Mouse (Mus musculus): Measurements from ENCODE around the gene Olfr955. TPM values are rescaled to one million over a fixed set of nuclear protein-coding genes. Genes with fewer than 3 reads are reported as not detected.

The Olfr955 gene
- polyA plus RNA-seq (2015; fragmentation: Nextera tagmentation; extraction: Ambion mirVana) = not detected in 2 replicates

DNA sequence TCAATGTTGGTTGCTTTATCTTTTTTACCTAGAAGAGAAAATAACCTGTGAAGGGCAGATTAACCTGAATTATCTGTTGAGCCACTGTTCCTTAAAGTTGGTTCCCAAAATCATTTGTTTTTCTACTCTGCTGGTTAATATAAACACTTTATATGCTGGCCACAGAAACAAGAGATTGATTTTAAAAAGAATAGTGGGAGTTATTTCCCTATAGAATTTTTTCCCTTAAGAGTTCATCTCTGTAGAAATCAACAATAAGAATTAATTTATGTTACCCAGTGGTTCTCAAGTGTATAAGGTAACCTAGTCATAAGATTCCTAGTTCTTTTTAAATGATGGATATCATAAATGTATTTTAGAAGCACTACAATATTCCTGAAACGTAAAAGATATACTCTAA lies at the start of gene Olfr955:
Gene Olfr955, minus strand, starts transcription at position 101 of the 400 bp plus-strand sequence.
- TF ChIP-seq CTCF (IDR thresholded peaks at IDR 0.05; ENCODE audit: low read depth) = no peak
- no peak within 1 kb of the TSS for H3K27ac ChIP-seq
- H3K4me3 ChIP-seq (replicated peaks; ENCODE audit: low read depth, low read length) = no peak within 1 kb of the TSS
- ATAC-seq (replicated peaks; ENCODE audit: low FRiP score, low read depth) (no peak), DNase-seq (ENCODE audit: low spot score) (no peak)
- H3K4me1 ChIP-seq (replicated peaks; ENCODE audit: insufficient read depth, low read length) = no peaks in the 10 kb centered on the region
- no peaks in the 10 kb centered on the region for H3K36me3 ChIP-seq (ENCODE audit: insufficient read depth, low read length)
- no peaks in the 10 kb centered on the region for H3K27me3 ChIP-seq (ENCODE audit: insufficient read depth, low read length)
- no peaks in the 10 kb centered on the region for H3K9me3 ChIP-seq (replicated peaks; ENCODE audit: low read length)
- no peak within 1 kb of the TSS for H3K9ac ChIP-seq (ENCODE audit: low read depth, low read length)
- WGBS = 53% methylated on average over 1 of the region's 1 CpGs
- H3K4me2 ChIP-seq (ENCODE audit: low read length) = no peak within 1 kb of the TSS

- no peaks in the 10 kb centered on the region for H3K27me3 ChIP-seq (ENCODE audit: insufficient read depth, low read length)
- no peaks in the 10 kb centered on the region for H3K36me3 ChIP-seq (ENCODE audit: insufficient read depth, low read length)
- H3K27ac ChIP-seq = no peak overlapping the region
- no peaks in the 10 kb centered on the region for H3K9me3 ChIP-seq (replicated peaks; ENCODE audit: low read length)
- TF ChIP-seq CTCF (IDR thresholded peaks at IDR 0.05; ENCODE audit: low read depth) = no peak
- no peak overlapping the region for H3K4me2 ChIP-seq (ENCODE audit: low read length)
- DNase-seq (ENCODE audit: low spot score) (peak; percentile 28), ATAC-seq (replicated peaks; ENCODE audit: low FRiP score, low read depth) (no peak)
- no peaks in the 10 kb centered on the region for H3K4me1 ChIP-seq (replicated peaks; ENCODE audit: insufficient read depth, low read length)
- H3K9ac ChIP-seq (ENCODE audit: low read depth, low read length) = no peak overlapping the region
- no peak overlapping the region for H3K4me3 ChIP-seq (replicated peaks; ENCODE audit: low read depth, low read length)
Observed at GRCm38 (mm10) chr9:39518595-39518994, 46.9 kb upstream of the Olfr955 start.

DNA sequence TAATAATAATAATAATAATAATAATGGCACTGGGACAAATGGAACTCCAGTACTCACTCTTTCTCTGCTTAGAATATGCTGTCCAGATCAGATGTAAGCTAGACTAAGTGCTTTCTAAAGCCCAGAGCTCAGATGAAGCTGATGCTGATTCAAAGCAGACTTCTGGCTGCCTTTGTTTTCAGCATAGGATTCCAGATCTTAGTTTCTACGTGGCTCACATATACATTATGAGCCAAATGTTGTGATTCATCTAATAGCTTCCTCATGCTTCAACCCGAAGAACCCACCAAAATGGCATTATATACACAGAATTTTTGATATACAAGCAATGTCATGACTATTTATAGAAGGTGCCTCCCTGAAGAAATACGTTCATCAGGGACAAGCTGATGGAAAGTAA lies 43.8 kb upstream of the Olfr955 start, which contains the start of gene Olfr957:
Gene Olfr957, minus strand, starts transcription at position 279 of the 400 bp plus-strand sequence.
- Histone ChIP-seq H3K36me3 (ENCODE audit: insufficient read depth, low read length) (no peaks in the 10 kb centered on the region), H3K9me3 (replicated peaks; ENCODE audit: low read length) (no peaks in the 10 kb centered on the region), H3K4me1 (replicated peaks; ENCODE audit: insufficient read depth, low read length) (no peaks in the 10 kb centered on the region), H3K9ac (ENCODE audit: low read depth, low read length) (no peak within 1 kb of the TSS), H3K4me3 (replicated peaks; ENCODE audit: low read depth, low read length) (no peak within 1 kb of the TSS), H3K27me3 (ENCODE audit: insufficient read depth, low read length) (no peaks in the 10 kb centered on the region), H3K4me2 (ENCODE audit: low read length) (no peak within 1 kb of the TSS), H3K27ac (no peak within 1 kb of the TSS)
- DNase-seq (ENCODE audit: low spot score) (no peak), ATAC-seq (replicated peaks; ENCODE audit: low FRiP score, low read depth) (no peak)
- TF ChIP-seq CTCF (IDR thresholded peaks at IDR 0.05; ENCODE audit: low read depth) = no peak
- WGBS = 60% methylated on average over 3 of the region's 3 CpGs

- H3K9ac ChIP-seq (ENCODE audit: low read depth, low read length) = no peak overlapping the region
- no peaks in the 10 kb centered on the region for H3K27me3 ChIP-seq (ENCODE audit: insufficient read depth, low read length)
- ATAC-seq (replicated peaks; ENCODE audit: low FRiP score, low read depth) (no peak), DNase-seq (ENCODE audit: low spot score) (no peak)
- no peak overlapping the region for H3K4me2 ChIP-seq (ENCODE audit: low read length)
- no peaks in the 10 kb centered on the region for H3K36me3 ChIP-seq (ENCODE audit: insufficient read depth, low read length)
- no peak overlapping the region for H3K27ac ChIP-seq
- no peak overlapping the region for H3K4me3 ChIP-seq (replicated peaks; ENCODE audit: low read depth, low read length)
- H3K4me1 ChIP-seq (replicated peaks; ENCODE audit: insufficient read depth, low read length) = no peaks in the 10 kb centered on the region
- no peak for TF ChIP-seq CTCF (IDR thresholded peaks at IDR 0.05; ENCODE audit: low read depth)
- WGBS = 83% methylated on average over 9 of the region's 9 CpGs
- no peaks in the 10 kb centered on the region for H3K9me3 ChIP-seq (replicated peaks; ENCODE audit: low read length)
Observed at GRCm38 (mm10) chr9:39509412-39509811, 37.7 kb upstream of the Olfr955 start.

GRCm38 (mm10) chr9:39508998-39509397 lies 37.3 kb upstream of the Olfr955 start:
- H3K27ac ChIP-seq = no peak overlapping the region
- TF ChIP-seq CTCF (IDR thresholded peaks at IDR 0.05; ENCODE audit: low read depth) = peak; percentile 83
- DNase-seq (ENCODE audit: low spot score) (peak; percentile 79), ATAC-seq (replicated peaks; ENCODE audit: low FRiP score, low read depth) (no peak)
- H3K36me3 ChIP-seq (ENCODE audit: insufficient read depth, low read length) = no peaks in the 10 kb centered on the region
- WGBS = 11% methylated on average over 6 of the region's 6 CpGs
- no peak overlapping the region for H3K4me2 ChIP-seq (ENCODE audit: low read length)
- no peaks in the 10 kb centered on the region for H3K4me1 ChIP-seq (replicated peaks; ENCODE audit: insufficient read depth, low read length)
- H3K9me3 ChIP-seq (replicated peaks; ENCODE audit: low read length) = no peaks in the 10 kb centered on the region
- H3K9ac ChIP-seq (ENCODE audit: low read depth, low read length) = no peak overlapping the region
- no peaks in the 10 kb centered on the region for H3K27me3 ChIP-seq (ENCODE audit: insufficient read depth, low read length)
- H3K4me3 ChIP-seq (replicated peaks; ENCODE audit: low read depth, low read length) = no peak overlapping the region

GRCm38 (mm10) chr9:39493895-39494294 lies 22.2 kb upstream of the Olfr955 start, which contains the start of gene Olfr44:
TSS of gene Olfr44 (minus strand) at chr9:39493995.
- ATAC-seq (replicated peaks; ENCODE audit: low FRiP score, low read depth) = no peak
- 85% methylated on average over 2 of the region's 2 CpGs for WGBS
- DNase-seq (ENCODE audit: low spot score) = no peak
- no peaks in the 10 kb centered on the region for H3K4me1 ChIP-seq (replicated peaks; ENCODE audit: insufficient read depth, low read length)
- no peak within 1 kb of the TSS for H3K9ac ChIP-seq (ENCODE audit: low read depth, low read length)
- no peak within 1 kb of the TSS for H3K4me2 ChIP-seq (ENCODE audit: low read length)
- H3K4me3 ChIP-seq (replicated peaks; ENCODE audit: low read depth, low read length) = no peak within 1 kb of the TSS
- no peaks in the 10 kb centered on the region for H3K27me3 ChIP-seq (ENCODE audit: insufficient read depth, low read length)
- H3K27ac ChIP-seq = no peak within 1 kb of the TSS
- H3K9me3 ChIP-seq (replicated peaks; ENCODE audit: low read length) = no peaks in the 10 kb centered on the region
- H3K36me3 ChIP-seq (ENCODE audit: insufficient read depth, low read length) = no peaks in the 10 kb centered on the region
- no peak for TF ChIP-seq CTCF (IDR thresholded peaks at IDR 0.05; ENCODE audit: low read depth)

- WGBS = 88% methylated on average over 6 of the region's 6 CpGs
- ATAC-seq (replicated peaks; ENCODE audit: low FRiP score, low read depth) (no peak), DNase-seq (ENCODE audit: low spot score) (no peak)
- Histone ChIP-seq H3K9me3 (replicated peaks; ENCODE audit: low read length) (no peaks in the 10 kb centered on the region), H3K36me3 (ENCODE audit: insufficient read depth, low read length) (no peaks in the 10 kb centered on the region), H3K27me3 (ENCODE audit: insufficient read depth, low read length) (no peaks in the 10 kb centered on the region), H3K4me1 (replicated peaks; ENCODE audit: insufficient read depth, low read length) (no peaks in the 10 kb centered on the region), H3K4me3 (replicated peaks; ENCODE audit: low read depth, low read length) (no peak within 1 kb of the TSS), H3K9ac (ENCODE audit: low read depth, low read length) (no peak within 1 kb of the TSS), H3K27ac (no peak within 1 kb of the TSS), H3K4me2 (ENCODE audit: low read length) (no peak within 1 kb of the TSS)
- TF ChIP-seq CTCF (IDR thresholded peaks at IDR 0.05; ENCODE audit: low read depth) = no peak
Observed at GRCm38 (mm10) chr9:39456401-39456800, 15.3 kb downstream of the Olfr955 start, which contains the start of gene Olfr954. TSS of gene Olfr954 (plus strand) at chr9:39456701.
